Mouse (Mus musculus): ENCODE measurements around the gene Edaradd. TPM values are rescaled to one million over a fixed set of nuclear protein-coding genes. Genes with fewer than 3 reads are reported as not detected.

Edaradd gene
- total and polyA plus RNA-seq, 3 experiments, result 0.04 TPM; not detected in 2

GRCm38 (mm10) chr13:12499107-12499506, 21.1 kb downstream of the Edaradd start:
- TF ChIP-seq CHD1 (IDR thresholded peaks at IDR 0.05; ENCODE audit: low read depth, low read length), result no peak
- TF ChIP-seq TAL1 (IDR thresholded peaks at IDR 0.05; ENCODE audit: low read length), result no peak
- TF ChIP-seq ZNF384 (IDR thresholded peaks at IDR 0.05; ENCODE audit: low read depth, low read length), result no peak
- TF ChIP-seq GABPA (IDR thresholded peaks at IDR 0.05; ENCODE audit: low read depth, low read length), result no peak
- no peak for TF ChIP-seq GATA1 (IDR thresholded peaks at IDR 0.05; ENCODE audit: low read depth, low read length)
- TF ChIP-seq TBP (IDR thresholded peaks at IDR 0.05; ENCODE audit: low read depth, low read length), result no peak
- no peak for TF ChIP-seq SMC3 (IDR thresholded peaks at IDR 0.05; ENCODE audit: low read depth, low read length)
- TF ChIP-seq MAX (IDR thresholded peaks at IDR 0.05; ENCODE audit: low read length), result no peak
- TF ChIP-seq POLR2AphosphoS5 (IDR thresholded peaks at IDR 0.05; ENCODE audit: borderline replicate concordance, low read depth, low read length), result no peak
- TF ChIP-seq USF2 (IDR thresholded peaks at IDR 0.05; ENCODE audit: borderline replicate concordance in 1 of 2, insufficient read depth in 1 of 2, low read depth in 1 of 2, low read length in 2 of 2), result no peak
- no peak for TF ChIP-seq RCOR1 (IDR thresholded peaks at IDR 0.05; ENCODE audit: low read depth, low read length)
- no peak for TF ChIP-seq KAT2A (conservative IDR thresholded peaks at IDR 0.05; ENCODE audit: low read depth, low read length)
- Histone ChIP-seq H3K79me2 (ENCODE audit: control insufficient read depth, insufficient read depth, low read length, poor library complexity) (no peaks in the 10 kb centered on the region), H3K27ac (ENCODE audit: control insufficient read depth, low read depth, low read length) (no peak overlapping the region), H3K9me3 (replicated peaks; ENCODE audit: insufficient read depth, low read length) (no peaks in the 10 kb centered on the region), H3K27me3 (ENCODE audit: control insufficient read depth in 1 of 2, insufficient read depth in 2 of 2, low read length in 2 of 2) (peaks cover 0 to 1% of the 10 kb centered on the region in 2 experiments; a peak in 2 of 4 replicates), H3K4me3 (ENCODE audit: control insufficient read depth in 1 of 2, insufficient read depth in 1 of 2, low read depth in 2 of 2, low read length in 2 of 2) (no peak overlapping the region), H3K4me1 (ENCODE audit: control insufficient read depth in 1 of 2, insufficient read depth in 2 of 2, low read length in 2 of 2) (no peaks in the 10 kb centered on the region), H3K9ac (ENCODE audit: control insufficient read depth, low read depth, low read length, poor library complexity, severe bottlenecking) (no peak overlapping the region), H3K36me3 (ENCODE audit: control insufficient read depth in 1 of 2, insufficient read depth in 2 of 2, low read length in 2 of 2) (no peaks in the 10 kb centered on the region)
- no peak for DNase-seq (ENCODE audit: low read depth, low spot score)

GRCm38 (mm10) chr13:12497809-12498208, 22.4 kb downstream of the Edaradd start:
- TF ChIP-seq POLR2A (IDR thresholded peaks at IDR 0.05; ENCODE audit: control insufficient read depth in 1 of 2, insufficient read depth in 1 of 2, low read depth in 1 of 2, low read length in 2 of 2, poor library complexity in 1 of 2) (no peak), ZMIZ1 (IDR thresholded peaks at IDR 0.05; ENCODE audit: low read depth, low read length) (no peak), RCOR1 (IDR thresholded peaks at IDR 0.05; ENCODE audit: low read depth, low read length) (no peak), BHLHE40 (IDR thresholded peaks at IDR 0.05; ENCODE audit: borderline replicate concordance, low read depth, low read length) (no peak), SMC3 (IDR thresholded peaks at IDR 0.05; ENCODE audit: low read depth, low read length) (no peak), SIN3A (IDR thresholded peaks at IDR 0.05; ENCODE audit: low read length) (no peak), ELF1 (IDR thresholded peaks at IDR 0.05; ENCODE audit: low read depth, low read length) (no peak), HCFC1 (IDR thresholded peaks at IDR 0.05; ENCODE audit: low read depth, low read length) (no peak), POLR2AphosphoS2 (IDR thresholded peaks at IDR 0.05; ENCODE audit: low read length) (no peak), CHD1 (IDR thresholded peaks at IDR 0.05; ENCODE audit: low read depth, low read length) (no peak), E2F4 (IDR thresholded peaks at IDR 0.05; ENCODE audit: borderline replicate concordance, low read depth, low read length) (no peak), USF1 (IDR thresholded peaks at IDR 0.05; ENCODE audit: low read depth, low read length) (no peak), ZNF384 (IDR thresholded peaks at IDR 0.05; ENCODE audit: low read depth, low read length) (no peak), CTCF (IDR thresholded peaks at IDR 0.05 in 2 of 3, conservative IDR thresholded peaks at IDR 0.05 in 1 of 3; ENCODE audit: control insufficient read depth in 1 of 3, insufficient read depth in 1 of 3, low read depth in 2 of 3, low read length in 3 of 3, poor library complexity in 1 of 3, severe bottlenecking in 1 of 3) (no peak), CHD2 (IDR thresholded peaks at IDR 0.05; ENCODE audit: low read length) (no peak), MAFK (IDR thresholded peaks at IDR 0.05; ENCODE audit: borderline replicate concordance, low read depth, low read length) (no peak), UBTF (IDR thresholded peaks at IDR 0.05; ENCODE audit: borderline replicate concordance, insufficient read depth, low read depth, low read length) (no peak), TBP (IDR thresholded peaks at IDR 0.05; ENCODE audit: low read depth, low read length) (no peak), EP300 (IDR thresholded peaks at IDR 0.05; ENCODE audit: low read depth in 1 of 2, low read length in 2 of 2) (no peak), MAX (IDR thresholded peaks at IDR 0.05; ENCODE audit: low read length) (no peak)
- Histone ChIP-seq H3K4me1 (ENCODE audit: control insufficient read depth in 1 of 2, insufficient read depth in 2 of 2, low read length in 2 of 2) (no peaks in the 10 kb centered on the region), H3K9me3 (replicated peaks; ENCODE audit: insufficient read depth, low read length) (no peaks in the 10 kb centered on the region), H3K79me2 (ENCODE audit: control insufficient read depth, insufficient read depth, low read length, poor library complexity) (no peaks in the 10 kb centered on the region), H3K4me3 (ENCODE audit: control insufficient read depth in 1 of 2, insufficient read depth in 1 of 2, low read depth in 2 of 2, low read length in 2 of 2) (no peak overlapping the region), H3K27me3 (ENCODE audit: control insufficient read depth in 1 of 2, insufficient read depth in 2 of 2, low read length in 2 of 2) (peaks cover 0 to 1% of the 10 kb centered on the region in 2 experiments; a peak in 2 of 4 replicates), H3K36me3 (ENCODE audit: control insufficient read depth in 1 of 2, insufficient read depth in 2 of 2, low read length in 2 of 2) (no peaks in the 10 kb centered on the region), H3K27ac (ENCODE audit: control insufficient read depth, low read depth, low read length) (no peak overlapping the region), H3K9ac (ENCODE audit: control insufficient read depth, low read depth, low read length, poor library complexity, severe bottlenecking) (no peak overlapping the region)
- no peak for DNase-seq (ENCODE audit: low read depth, low spot score)

Measured in MEL (cell line).